Mouse (Mus musculus): Measurements from ENCODE around the gene Nxn.

The Nxn gene

DNA sequence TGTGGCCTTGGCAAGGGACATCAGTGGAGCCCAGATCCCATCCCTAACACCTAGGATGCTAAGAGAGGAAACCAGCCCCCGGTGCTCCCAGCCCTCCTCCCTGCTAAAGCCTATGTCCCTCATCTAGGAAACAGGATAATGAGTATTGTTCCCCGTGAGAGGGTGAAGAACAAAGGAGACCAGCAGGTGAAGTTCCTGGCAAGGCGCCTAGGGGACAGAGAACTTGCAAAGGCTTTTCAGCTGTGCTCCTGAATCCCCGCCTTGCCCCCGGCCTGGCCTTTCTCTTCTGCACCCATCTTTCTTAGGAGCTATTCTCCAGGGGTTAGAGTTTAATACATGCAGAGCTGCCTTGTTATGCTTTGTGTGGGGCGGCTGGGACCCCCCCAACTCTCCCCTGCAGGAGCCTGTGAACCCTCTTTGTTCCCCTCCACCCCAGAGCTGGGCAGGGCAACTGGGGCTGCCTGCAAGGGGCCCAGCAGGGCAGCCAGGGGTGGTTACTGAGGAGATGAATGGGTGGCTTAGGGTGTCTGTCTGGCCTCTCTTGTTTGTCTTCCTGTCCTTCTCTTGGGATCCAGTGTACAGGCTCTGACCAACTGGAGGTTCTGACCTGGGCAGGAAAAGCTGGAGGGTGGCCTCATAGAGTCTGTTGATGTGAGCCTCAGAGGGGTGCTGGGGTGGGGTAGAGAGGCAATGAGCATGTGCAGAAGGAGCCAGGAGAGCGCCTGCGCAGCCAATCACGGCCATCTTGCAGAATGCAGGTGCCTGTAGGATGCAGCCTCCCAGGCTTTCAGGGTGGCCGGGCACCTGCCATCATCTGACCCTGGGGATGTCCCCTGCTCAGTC is 138.5 kb downstream of the Nxn start:
- no peak for DNase-seq (ENCODE audit: low read depth)

DNA sequence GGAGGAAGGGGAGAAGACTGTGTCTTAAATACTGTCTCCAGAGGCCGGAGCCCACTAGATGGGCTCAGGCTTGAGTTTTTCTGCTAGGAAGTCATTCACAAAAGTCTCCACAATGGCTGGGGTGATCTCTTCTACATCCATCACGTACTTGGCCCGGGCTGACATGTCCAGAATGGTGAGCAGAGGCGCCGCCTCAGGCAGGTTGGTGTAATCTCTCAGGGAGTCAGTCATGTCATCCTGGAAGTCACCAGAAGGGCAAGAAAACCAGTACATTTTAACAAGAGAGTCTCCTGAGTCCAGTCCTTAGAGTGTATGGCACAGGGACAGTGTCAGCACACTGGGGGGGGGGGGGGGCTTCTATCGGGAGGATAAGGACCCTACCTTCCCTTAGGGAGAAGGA is 140.4 kb downstream of the Nxn start:
- DNase-seq (ENCODE audit: low read depth): no peak

DNA sequence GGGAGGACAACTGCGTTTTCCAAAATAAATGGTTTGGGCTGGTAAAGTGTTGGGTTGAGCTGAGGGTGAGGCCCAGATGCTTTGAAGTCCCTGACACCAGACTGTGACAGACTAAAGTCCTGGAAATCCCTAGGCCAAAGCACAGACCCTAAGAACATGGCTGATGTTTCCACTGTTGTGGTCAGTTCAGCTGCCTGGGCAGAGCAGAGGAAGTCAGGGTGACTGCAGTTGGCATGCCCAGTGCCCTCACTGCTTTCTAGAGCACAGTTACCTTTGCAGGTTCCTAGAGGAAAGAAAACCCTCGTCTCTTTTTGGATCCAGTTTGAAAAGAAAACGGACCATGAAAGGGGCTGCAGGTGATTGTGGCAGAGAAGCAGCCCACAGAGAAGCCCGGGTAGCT is 141.6 kb downstream of the Nxn start:
- no peak for DNase-seq (ENCODE audit: low read depth)

DNA sequence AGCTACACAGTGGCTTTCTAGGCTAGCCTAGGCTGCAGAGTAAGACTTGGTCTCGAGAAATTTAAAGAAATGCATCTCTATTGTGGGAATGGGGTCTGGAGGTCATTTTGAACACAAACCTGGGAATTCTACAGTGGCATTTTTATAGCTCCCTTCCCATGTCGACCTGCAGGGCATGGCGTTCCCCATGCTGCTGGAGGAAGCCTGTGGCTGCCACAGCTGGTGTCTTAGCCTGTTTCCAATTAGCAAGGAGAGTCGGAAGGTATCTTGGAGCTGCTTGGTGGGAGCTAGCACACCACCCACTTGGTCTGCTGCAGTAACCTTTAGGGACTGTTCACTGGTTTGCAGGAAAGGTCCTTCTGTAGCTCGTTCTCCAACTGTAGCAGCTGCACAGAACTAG is 142.8 kb downstream of the Nxn start:
- DNase-seq (ENCODE audit: low read depth): no peak

DNA sequence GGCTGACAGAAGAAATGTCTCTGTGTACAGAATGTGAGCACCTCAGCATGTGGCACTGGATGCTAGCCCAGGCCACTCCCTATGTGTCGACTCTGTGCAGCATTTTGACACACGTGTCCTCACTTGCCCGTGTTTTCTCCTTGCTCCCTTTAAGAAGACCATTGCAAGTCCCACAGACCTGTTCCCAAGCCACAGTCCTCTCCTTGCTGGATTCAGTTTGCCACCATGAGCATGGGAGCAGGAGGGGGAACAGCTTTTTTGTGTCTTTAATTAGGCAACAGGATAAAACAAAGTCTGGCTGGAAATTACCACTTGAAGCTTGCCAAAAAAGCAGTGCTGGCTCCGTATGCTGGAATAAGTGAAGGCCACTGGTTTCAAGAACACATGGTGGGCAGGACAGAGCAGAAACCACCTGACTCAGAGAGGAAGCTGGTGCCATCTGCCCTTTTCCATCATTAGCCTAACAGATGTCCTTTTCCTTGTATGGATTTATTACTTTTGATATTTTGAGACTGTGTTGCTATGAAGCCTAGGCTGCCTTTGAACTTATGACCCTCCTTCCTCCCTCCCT is 143.4 kb downstream of the Nxn start:
- DNase-seq (ENCODE audit: low read depth): no peak

DNA sequence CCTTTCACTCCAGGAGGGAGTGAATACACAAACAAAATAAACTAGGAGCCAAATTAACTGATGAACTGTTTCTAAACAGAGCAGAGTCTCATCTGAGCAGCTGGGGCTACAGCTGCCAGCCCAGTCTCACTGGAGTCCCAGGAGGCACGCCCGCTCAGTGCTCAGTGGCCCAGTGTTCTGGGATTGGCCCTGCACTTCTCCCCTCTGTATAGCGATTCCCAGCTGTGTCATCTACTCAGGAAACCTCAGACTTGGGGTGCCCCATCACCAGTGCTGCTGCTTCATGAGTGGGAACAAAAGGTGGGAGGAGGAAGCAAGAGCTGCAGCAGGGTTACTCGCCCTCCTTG is 145.0 kb downstream of the Nxn start:
- DNase-seq (ENCODE audit: low read depth): no peak

DNA sequence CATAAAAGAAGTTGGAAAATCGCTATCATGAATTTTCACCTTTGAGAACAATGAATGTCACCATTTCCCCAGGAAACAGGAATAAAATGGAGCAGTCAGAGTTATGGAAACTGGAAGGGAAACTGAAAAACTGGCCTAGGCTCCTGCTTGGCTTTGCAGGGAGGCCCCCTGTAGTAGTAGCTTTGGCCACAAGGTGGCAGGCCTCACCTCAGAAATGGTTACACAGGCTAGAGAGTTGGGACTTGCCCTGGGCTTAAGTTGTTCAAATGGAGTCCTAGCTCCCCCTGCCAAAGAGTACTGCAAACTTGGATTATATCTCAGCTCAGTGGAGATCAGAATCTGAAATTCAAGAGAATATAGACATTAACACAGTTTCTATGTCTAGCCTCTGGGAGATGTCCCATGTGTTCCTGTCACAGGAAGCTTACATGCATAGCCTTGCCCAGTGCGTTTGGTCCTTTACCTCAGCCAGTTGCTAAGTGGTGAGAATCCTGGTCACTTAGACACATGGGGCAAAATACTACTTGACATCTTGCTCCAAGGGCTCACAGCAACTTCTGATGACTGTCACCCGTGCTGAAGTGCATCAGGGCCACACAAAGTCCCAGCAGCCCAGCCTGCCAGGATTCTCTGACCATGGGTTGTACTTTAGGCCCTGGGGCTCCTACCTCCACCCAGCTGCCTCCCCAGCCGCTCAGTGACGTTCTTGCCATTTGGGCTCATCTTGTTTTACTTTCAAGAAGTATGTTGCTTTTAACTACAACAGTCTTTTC is 145.6 kb downstream of the Nxn start:
- DNase-seq (ENCODE audit: low read depth): peak; percentile 89

DNA sequence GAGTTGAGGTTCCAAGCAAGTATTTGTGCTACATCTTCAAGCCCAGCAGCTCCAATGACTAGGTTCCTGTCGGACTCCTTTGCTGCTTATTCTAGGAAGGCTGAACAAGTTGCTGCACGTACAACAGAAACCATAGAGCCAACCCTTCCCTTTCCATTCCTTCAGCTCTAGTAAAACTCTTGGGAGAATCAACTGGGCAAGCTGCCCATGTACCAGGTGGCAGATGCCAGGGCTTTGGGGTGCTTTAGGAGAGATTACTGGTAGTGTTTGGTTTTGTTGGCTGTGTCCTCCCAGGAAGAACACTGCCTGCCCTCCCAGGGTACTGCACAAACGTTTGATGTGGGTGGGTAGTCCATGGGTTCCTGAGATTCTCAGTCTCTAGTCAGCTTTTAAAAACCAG is 146.9 kb downstream of the Nxn start:
- no peak for DNase-seq (ENCODE audit: low read depth)

DNA sequence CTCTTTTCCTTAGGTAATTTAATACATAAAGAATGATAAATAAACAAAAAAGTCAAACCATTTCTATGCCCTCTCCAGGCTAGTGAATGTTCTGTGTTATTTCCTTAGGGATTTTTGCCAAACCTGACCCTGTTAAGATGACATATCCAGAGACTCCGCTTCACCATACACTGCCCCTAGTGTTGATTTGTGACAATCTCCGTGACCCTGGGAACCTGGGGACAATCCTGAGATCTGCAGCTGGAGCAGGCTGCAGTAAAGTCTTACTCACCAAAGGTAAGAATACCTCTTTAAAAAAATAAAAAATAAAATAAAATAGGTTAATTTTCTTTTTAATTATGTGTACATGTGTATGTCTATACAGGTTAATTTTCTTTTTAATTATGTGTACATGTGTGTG is 151.7 kb downstream of the Nxn start:
- DNase-seq (ENCODE audit: low read depth): no peak

DNA sequence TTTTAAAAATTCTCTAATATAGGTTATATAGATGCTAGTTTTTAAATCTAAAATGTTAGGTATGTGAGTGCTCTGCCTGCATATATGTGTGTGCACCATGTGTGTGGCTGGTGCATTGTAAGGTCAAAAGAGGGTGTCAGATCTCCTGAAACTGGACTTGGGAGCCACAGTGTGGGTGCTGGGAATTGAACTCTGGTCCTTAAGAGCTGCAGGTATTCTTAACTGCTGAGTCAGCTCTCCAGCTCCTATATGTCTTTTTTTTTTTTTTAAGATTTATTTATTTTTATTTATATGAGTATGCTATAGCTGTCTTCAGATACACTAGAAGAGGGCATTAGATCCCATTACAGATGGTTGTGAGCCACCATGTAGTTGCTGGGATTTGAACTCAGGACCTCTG is 152.5 kb downstream of the Nxn start:
- no peak for DNase-seq (ENCODE audit: low read depth)

DNA sequence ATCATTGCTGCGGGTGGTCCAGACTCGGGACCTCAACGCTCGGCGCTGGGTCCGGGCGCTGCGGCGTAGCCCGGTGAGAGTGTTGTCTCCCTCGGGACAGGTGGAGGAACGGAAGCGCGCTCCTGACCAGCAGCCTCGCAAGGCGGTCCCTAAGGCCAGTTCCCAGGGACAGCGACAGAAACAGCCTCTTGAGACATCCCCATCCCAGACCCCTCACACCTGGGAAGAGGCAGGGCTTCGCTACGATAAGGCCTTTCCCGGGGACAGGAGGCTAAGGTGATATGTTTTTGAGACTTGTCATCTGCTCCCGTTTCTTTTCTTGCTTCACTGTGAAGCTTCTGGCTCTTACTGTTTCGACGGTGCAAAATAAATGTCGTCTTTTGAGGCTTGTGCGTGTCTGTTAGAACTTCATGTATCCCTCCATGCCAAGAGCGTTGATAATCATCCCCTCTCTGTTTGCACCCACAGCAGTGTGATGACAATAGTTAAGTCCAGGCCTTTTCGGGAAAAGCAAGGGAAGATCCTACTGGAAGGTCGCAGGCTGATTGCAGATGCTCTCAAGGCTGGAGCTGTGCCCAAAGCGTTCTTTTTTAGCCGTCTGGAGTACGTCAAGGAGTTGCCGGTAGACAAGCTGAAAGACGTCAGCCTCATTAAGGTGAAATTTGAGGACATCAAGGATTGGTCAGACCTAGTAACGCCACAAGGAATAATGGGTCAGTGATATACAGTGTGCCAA is 155.0 kb downstream of the Nxn start:
- DNase-seq (ENCODE audit: low read depth): no peak

DNA sequence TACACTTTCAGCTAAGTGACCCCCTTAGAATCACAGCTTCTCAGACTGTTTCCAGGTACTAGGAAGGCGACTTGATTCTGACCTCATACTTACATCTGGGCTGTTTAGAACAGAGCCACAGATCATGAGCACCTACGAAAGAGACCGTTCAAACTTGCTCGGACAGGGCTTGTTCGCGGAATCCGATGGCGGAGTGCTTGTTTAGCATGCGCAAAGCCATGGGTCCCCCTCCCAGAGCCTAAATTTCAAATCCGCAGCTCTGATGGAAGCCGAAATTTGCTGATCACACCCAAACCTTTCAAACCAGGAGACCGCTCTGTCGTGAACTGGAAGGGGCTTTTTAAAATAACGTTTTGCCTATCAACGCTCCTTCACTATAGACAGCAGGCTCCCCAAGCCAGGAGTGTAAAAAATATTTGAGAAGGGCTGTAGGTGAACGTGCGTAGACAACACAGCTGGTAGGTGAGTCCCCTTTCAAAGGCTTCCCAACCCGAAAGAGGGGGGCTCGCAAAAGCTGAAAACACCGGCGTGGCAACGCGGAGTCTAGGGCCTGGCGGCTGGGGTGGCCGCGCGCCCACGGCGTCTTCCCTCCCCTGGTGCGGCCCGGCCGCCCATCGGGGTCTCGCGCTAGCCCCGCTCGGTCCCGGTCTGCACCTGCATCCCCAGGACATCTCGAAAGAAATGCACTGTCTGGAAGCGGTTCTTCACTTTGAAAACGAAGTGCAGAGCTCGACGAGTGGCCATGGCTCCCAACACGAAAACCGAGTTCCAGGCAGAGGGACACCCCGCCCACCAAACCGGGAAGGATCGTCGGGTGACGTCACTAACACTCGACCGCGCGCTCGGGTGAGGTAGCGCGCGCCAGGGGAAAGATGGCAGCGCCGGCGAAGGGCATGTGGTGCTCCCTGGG is 155.8 kb downstream of the Nxn start, which contains the start of the genes Mrm3 and Glod4:
Mrm3 (plus strand) TSS at position 815 of the 910 bp plus-strand sequence.
Glod4 (minus strand) TSS at position 825 of the 910 bp plus-strand sequence.
- peak; percentile 86 for DNase-seq (ENCODE audit: low read depth)

DNA sequence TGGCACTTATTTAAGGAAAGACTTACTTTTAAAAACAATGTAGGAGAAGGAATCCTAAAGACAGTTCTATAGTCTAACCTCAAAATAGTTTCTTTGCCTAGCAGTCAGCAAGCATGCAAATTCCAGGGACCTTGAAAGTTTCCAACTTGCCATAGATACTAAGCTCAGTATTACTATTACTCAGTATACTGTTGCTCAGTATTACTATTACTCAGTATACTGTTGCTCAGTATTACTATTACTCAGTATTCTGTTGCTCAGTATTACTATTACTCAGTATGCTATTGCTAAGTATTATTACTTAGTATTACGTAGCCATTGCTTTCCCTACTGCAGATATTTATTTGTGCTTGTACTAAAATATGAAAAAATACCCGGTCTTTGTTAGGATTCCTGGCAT is 159.2 kb downstream of the Nxn start:
- DNase-seq (ENCODE audit: low read depth): no peak

DNA sequence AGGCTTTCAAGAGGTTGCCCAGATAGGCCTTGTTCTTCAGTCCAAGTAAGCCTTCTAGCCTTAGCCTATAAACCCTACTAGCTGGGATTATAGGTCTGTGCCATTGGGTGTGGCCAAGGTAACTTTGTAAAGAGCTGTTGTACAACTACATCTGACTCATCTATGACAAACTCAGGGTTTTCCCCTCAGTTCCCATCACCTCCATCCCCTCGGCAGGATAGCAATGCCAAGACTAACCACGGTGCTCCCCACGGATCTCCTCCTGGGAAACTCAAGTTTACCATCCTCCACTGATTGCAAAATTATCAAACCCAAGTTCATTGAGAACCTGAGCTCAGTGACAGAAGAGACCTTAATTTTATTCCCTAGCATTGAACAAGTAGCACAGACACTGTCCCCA is 162.8 kb downstream of the Nxn start:
- no peak for DNase-seq (ENCODE audit: low read depth)

DNA sequence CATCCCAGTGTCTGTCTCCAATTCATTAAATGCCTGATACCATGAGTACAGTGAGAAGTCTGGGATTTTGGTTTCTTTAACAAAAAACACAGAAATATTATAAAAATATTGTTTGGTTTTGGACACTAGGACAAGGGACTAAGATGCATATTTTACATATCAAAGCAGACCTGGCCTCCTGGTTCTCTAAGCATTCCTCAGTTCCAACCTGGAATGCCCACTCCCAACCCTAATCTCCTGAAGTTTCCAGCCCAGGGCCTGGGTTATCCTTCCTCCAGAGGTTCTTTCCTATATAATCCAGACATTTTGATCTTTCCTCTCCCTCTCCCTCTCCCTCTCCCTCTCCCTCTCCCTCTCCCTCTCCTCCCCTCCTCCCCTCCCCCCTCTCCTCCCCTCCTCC is 173.9 kb downstream of the Nxn start:
- DNase-seq (ENCODE audit: low read depth): no peak

DNA sequence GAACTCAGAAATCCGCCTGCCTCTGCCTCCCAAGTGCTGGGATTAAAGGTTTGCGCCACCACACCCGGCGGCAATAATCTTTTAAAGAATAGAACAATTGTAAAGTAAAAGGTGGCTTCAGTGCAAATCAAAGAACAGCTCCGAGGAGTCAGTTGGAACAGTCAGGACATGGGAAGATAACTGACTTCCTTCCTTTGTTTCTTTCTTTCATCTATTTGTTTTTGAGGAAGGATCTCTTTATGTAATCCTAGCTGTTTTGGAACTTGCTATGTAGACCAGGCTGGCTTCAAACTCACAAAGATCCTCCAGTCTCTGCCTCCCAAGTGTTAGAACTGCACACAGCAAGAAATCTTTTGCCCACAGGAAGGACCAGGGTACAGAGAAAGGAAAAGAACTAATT is 174.3 kb downstream of the Nxn start:
- DNase-seq (ENCODE audit: low read depth): no peak

DNA sequence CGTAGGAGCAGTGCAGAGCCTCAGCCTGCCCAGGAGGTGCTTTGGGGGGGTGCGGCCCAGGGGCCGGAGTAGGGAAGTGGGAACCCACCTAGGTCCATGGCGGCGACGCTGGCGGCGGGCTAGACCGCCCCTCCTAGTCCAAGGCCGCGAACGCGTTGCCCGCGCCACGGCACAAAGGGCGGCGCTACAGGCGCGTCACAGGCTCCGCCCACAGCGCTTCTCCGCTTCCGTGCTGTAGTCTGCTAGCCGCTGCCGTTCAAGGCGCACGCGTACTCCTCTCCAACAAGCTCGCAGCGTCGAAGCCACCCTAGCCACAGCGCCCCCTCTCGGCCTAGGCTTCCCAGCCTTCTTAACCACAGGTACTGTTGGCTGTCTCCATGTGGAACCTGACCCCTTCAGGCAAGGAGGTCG is 181.5 kb downstream of the Nxn start, which contains the start of the genes Dbil5 and Gemin4:
Dbil5 (plus strand) TSS at position 219 of the 411 bp plus-strand sequence.
Gemin4 (minus strand) TSS at position 275 of the 411 bp plus-strand sequence.
- peak; percentile 100 for DNase-seq (ENCODE audit: low read depth)

DNA sequence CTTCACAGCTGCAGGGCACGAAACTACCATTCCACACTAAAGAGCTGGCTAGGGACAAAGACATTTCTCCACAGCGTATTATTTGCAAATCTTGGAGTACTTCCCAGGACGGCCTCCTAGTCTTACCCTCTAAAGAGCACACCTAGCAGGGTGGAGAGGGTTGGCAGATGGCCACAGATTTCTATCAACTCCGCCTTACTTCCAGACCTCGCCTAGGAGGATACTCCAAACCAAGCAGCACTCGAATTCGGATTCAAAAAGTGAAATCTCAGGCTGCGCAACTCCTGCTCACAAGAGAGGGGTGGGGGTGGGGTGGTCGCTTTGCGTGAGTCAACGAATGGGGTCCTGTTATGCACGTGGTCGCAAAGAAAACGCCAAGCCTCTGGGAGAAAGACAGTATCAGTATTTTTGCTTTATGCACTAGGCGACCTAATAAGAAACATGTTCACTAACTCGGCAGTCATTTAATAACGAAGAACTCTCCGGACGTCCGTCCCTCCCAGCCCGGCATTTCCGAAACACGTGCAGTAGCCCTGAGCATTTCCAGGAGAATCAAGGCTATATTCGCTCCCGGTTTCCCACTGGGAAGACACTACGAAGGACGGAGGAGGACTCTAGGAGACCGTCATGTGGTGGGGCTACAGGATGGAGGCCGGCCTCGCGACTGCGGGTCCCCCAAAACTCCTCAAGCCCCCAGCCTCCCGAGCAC is 182.1 kb downstream of the Nxn start:
- no peak for DNase-seq (ENCODE audit: low read depth)

DNA sequence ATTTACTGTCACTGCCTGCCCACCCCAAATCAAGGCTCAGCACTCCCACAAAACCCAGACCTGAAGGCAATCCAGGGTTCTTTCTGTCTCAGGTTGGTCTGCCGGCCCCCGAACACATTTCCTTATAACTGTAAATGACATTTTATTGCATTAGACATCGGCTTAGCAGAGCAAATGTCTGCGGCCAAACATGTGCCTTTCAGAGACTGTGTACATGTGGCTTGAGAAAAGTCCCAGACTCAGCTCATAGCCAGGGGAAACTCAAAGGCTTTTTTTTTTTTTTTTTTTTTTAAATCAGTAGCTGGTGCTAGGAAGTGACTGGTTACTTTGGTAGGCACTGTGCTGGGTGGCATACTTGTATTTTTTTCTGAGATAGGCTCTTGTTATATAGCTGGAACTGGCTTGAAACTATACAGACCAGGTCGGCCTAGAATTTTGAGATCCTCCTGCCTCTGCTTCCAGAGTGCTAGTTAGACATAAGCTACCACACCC is 182.8 kb downstream of the Nxn start:
- peak; percentile 12 for DNase-seq (ENCODE audit: low read depth)

DNA sequence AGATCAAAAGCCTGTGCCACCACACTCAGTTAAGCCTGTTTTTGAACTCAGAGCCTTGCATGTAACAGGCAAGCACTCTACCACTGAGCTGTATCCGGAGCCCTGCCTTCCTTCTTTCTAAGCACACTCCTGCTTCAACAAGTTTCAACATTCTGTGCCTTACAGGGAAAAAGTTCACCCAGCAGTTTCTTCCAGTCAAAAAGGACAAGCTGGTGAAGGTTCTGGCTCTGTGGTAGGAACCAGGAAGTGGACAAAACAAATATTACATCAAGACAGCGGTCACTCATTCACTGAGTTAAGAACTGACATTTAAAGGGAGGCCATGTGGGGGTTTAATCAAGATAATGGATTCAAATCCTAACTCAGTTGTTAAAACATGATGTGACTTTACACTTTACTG is 183.9 kb downstream of the Nxn start:
- peak; percentile 46 for DNase-seq (ENCODE audit: low read depth)

Data from naive thymus-derived CD4-positive, alpha-beta T cell, adult 2 months (primary cell).